8 mouse cellular contexts compared by ENCODE assay signal in the genomic region with DNA sequence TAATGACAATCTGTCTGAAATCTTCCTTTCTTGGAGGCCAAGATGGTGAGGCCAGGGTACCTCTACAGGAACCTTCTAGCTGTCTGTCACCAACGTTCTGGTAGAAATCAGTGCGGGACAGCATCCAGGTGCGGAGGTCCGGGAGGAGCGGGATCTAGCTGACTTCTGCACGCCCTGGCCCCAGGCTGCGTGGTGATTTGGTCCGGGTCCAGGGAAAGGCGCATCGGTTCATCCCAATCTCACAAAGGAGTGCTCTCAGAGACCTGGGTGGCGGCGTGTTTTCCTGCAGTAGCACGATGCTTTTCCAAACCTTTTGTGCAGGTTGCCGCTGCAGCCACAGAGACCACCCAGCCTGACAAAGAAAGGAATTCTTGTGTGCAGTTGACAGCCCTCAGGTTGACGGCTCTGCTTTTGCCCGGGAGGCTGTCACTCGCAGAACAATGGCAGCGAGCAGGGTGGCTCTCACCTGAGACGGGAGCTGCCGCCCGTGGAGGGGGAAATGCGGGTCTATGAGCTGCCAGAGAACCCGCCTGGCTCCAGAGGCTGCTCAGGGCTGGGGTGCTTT. TPM values are rescaled to one million over a fixed set of nuclear protein-coding genes. Genes with fewer than 3 reads are reported as not detected.
A peak's percentile ranks its signal among the peaks of the same experiment; 100 is the strongest.
DNase-seq lines count a peak whose midpoint lies in the region; ATAC-seq and TF ChIP-seq lines count a peak whose summit lies in the region.

No protein-coding gene starts in this region.

- no peaks in the 10 kb centered on the region; the same call in 1 of the 2 replicates for H3K4me1 ChIP-seq in heart, adult 2 months (ENCODE audit: control insufficient read depth, insufficient read depth, low read length)
- peaks cover 15% of the 10 kb centered on the region for H3K4me1 ChIP-seq in E14TG2a.4 (replicated peaks; ENCODE audit: low read depth, low read length)
- peaks cover 6% of the 10 kb centered on the region; the same call in 1 of the 2 replicates for H3K4me1 ChIP-seq in embryonic facial prominence, embryonic 11.5 days (ENCODE audit: control insufficient read depth, insufficient read depth, low read length)
- H3K4me1 ChIP-seq in intestine, embryonic 16.5 days (ENCODE audit: control insufficient read depth, insufficient read depth, low read length): 0 out of 2 replicates have a peak, but pooled peaks cover 4% of the 10 kb centered on the region
- H3K4me1 ChIP-seq in small intestine, adult 2 months (ENCODE audit: control insufficient read depth, insufficient read depth, insufficient read length, low read length): peaks cover 3% of the 10 kb centered on the region; the same call in 1 of the 2 replicates

- DNase-seq in heart, adult 2 months: peak in 1 of 2 experiments; percentile 10
- no peak for DNase-seq in heart, postnatal 36 days
- DNase-seq in embryonic facial prominence, embryonic 11.5 days (ENCODE audit: low spot score): peak; percentile 48
- no peak for DNase-seq in layer of hippocampus, adult 9-11 months
- DNase-seq in layer of hippocampus, postnatal 36 days: no peak

- no peak for TF ChIP-seq POLR2A in heart, adult 2 months (IDR thresholded peaks at IDR 0.05; ENCODE audit: insufficient read depth, low read depth, low read length)
- TF ChIP-seq POLR2A in small intestine, adult 2 months (IDR thresholded peaks at IDR 0.05; ENCODE audit: low read depth, low read length): no peak

- no peaks in the 10 kb centered on the region for H3K79me2 ChIP-seq in heart, adult 2 months (replicated peaks; ENCODE audit: control insufficient read depth, insufficient read depth, low read length)

- H3K9ac ChIP-seq in heart, adult 2 months (ENCODE audit: low read depth, low read length): peak overlapping the region; percentile 25
- H3K9ac ChIP-seq in embryonic facial prominence, embryonic 11.5 days (replicated peaks; ENCODE audit: low read length): peak overlapping the region; percentile 37
- peak overlapping the region; percentile 53 for H3K9ac ChIP-seq in intestine, embryonic 16.5 days (ENCODE audit: low read depth, low read length)

- H3K9me3 ChIP-seq in E14TG2a.4 (ENCODE audit: low read length): peaks cover 7% of the 10 kb centered on the region; the same call in 1 of the 2 replicates
- no peaks in the 10 kb centered on the region for H3K9me3 ChIP-seq in embryonic facial prominence, embryonic 11.5 days (replicated peaks; ENCODE audit: control insufficient read depth, low read length)
- no peaks in the 10 kb centered on the region for H3K9me3 ChIP-seq in intestine, embryonic 16.5 days (ENCODE audit: control insufficient read depth, low read length)

- peak; percentile 45; the same call in 1 of the 2 replicates for ATAC-seq in embryonic facial prominence, embryonic 11.5 days (replicated peaks; ENCODE audit: insufficient number of reproducible peaks, low FRiP score, low TSS enrichment, low read depth)
- peak; percentile 63 for ATAC-seq in intestine, embryonic 16.5 days

- no peaks in the 10 kb centered on the region for H3K36me3 ChIP-seq in heart, adult 2 months (ENCODE audit: control insufficient read depth, insufficient read depth, low read length)
- no peaks in the 10 kb centered on the region for H3K36me3 ChIP-seq in E14TG2a.4 (ENCODE audit: insufficient read depth, low read length)
- no peaks in the 10 kb centered on the region for H3K36me3 ChIP-seq in embryonic facial prominence, embryonic 11.5 days (replicated peaks; ENCODE audit: control insufficient read depth, insufficient read depth, low read depth, low read length)
- H3K36me3 ChIP-seq in intestine, embryonic 16.5 days (ENCODE audit: control insufficient read depth, insufficient read depth, low read length): no peaks in the 10 kb centered on the region
- no peaks in the 10 kb centered on the region for H3K36me3 ChIP-seq in small intestine, adult 2 months (ENCODE audit: control insufficient read depth, insufficient read depth, low read length)

- no peak for TF ChIP-seq CTCF in heart, adult 2 months (IDR thresholded peaks at IDR 0.05)
- no peak for TF ChIP-seq CTCF in E14TG2a.4 (conservative IDR thresholded peaks at IDR 0.05; ENCODE audit: low read length)
- no peak for TF ChIP-seq CTCF in small intestine, adult 2 months (IDR thresholded peaks at IDR 0.05; ENCODE audit: extremely low read depth, insufficient read length, insufficient replicate concordance, low read depth, low read length)

- H3K27ac ChIP-seq in heart, adult 2 months: no peak overlapping the region
- no peak overlapping the region for H3K27ac ChIP-seq in embryonic facial prominence, embryonic 11.5 days (replicated peaks; ENCODE audit: low read depth, low read length)
- no peak overlapping the region for H3K27ac ChIP-seq in intestine, embryonic 16.5 days (ENCODE audit: low read length)
- H3K27ac ChIP-seq in small intestine, adult 2 months (ENCODE audit: insufficient read depth, low read depth, low read length): no peak overlapping the region

- H3K27me3 ChIP-seq in heart, adult 2 months (ENCODE audit: control insufficient read depth, insufficient read depth, low read length): peaks cover 2% of the 10 kb centered on the region
- peaks cover 14% of the 10 kb centered on the region for H3K27me3 ChIP-seq in E14TG2a.4 (ENCODE audit: insufficient read depth, low read length)
- peaks cover 3% of the 10 kb centered on the region; the same call in 1 of the 2 replicates for H3K27me3 ChIP-seq in embryonic facial prominence, embryonic 11.5 days (ENCODE audit: control insufficient read depth, insufficient read depth, low read length)
- H3K27me3 ChIP-seq in intestine, embryonic 16.5 days (replicated peaks; ENCODE audit: control insufficient read depth, insufficient read depth, low read length): peaks cover 8% of the 10 kb centered on the region
- H3K27me3 ChIP-seq in small intestine, adult 2 months (ENCODE audit: control insufficient read depth, insufficient read depth, low read length): peaks cover 10% of the 10 kb centered on the region

- intact Hi-C loops in heart, adult 2 months (cut with DNase I): loop anchor here (5.0 kb wide), 3 partner anchors 105 to 295 kb away; no protein-coding TSS in a partner anchor
- intact Hi-C loops in heart, postnatal 36 days (cut with DNase I): loop anchor here (1.0 to 10.0 kb wide), 4 partner anchors 102 to 250 kb away; partner anchors contain the start of genes Anp32b and Foxe1

- TF ChIP-seq EP300 in heart, adult 2 months (IDR thresholded peaks at IDR 0.05; ENCODE audit: insufficient read depth, low read depth, low read length): no peak

- peak overlapping the region; percentile 42 for H3K4me2 ChIP-seq in embryonic facial prominence, embryonic 11.5 days (ENCODE audit: low read depth, low read length)
- peak overlapping the region; percentile 56 for H3K4me2 ChIP-seq in intestine, embryonic 16.5 days (ENCODE audit: low read depth, low read length)

- no peak overlapping the region; the same call in 1 of the 2 replicates for H3K4me3 ChIP-seq in heart, adult 2 months
- H3K4me3 ChIP-seq in E14TG2a.4 (replicated peaks; ENCODE audit: low read length): peak overlapping the region; percentile 60
- H3K4me3 ChIP-seq in embryonic facial prominence, embryonic 11.5 days (ENCODE audit: low read depth, low read length): peak overlapping the region; percentile 5; the same call in 1 of the 2 replicates
- H3K4me3 ChIP-seq in intestine, embryonic 16.5 days (ENCODE audit: low read length): peak overlapping the region; percentile 34
- peak overlapping the region; percentile 3; the same call in 1 of the 2 replicates for H3K4me3 ChIP-seq in small intestine, adult 2 months (ENCODE audit: low read depth, low read length)

- WGBS in heart, adult 2 months: 15% methylated on average over 23 of the region's 23 CpGs
- 4% methylated on average over 23 of the region's 23 CpGs for WGBS in embryonic facial prominence, embryonic 11.5 days
- WGBS in intestine, embryonic 16.5 days: 8% methylated on average over 23 of the region's 23 CpGs
- 6% methylated on average over 23 of the region's 23 CpGs for WGBS in small intestine, adult 2 months

RNA-seq across cellular contexts. Expression of gene Xpa, which starts 6.5 kb away (rescaled TPM):
- total RNA-seq in heart, adult 2 months (2021): 1 to 10 TPM; 5.2 to 7.2 TPM
- polyA plus RNA-seq in heart, adult 2 months (2012; rRNA removed): 5.8 and 7.9 TPM in 2 replicates
- total RNA-seq in heart, postnatal 36 days (2021): 1 to 10 TPM; 8.6 to 10.0 TPM
- polyA plus RNA-seq in embryonic facial prominence, embryonic 11.5 days (2014; fragmentation: Nextera tagmentation; extraction: Ambion mirVana): 26.4 and 27.0 TPM in 2 replicates
- 16.3 and 17.0 TPM in 2 replicates for polyA plus RNA-seq in intestine, embryonic 16.5 days (2015; fragmentation: Nextera tagmentation; extraction: Ambion mirVana)
- 29.1 and 42.2 TPM in 2 replicates for polyA plus RNA-seq in small intestine, adult 2 months (2012; rRNA removed)
- 10 to 100 TPM; 14.0 to 15.1 TPM for total RNA-seq in layer of hippocampus, postnatal 36 days (2021)
